Mouse (Mus musculus): ENCODE data around the gene Pcsk4.

DNA sequence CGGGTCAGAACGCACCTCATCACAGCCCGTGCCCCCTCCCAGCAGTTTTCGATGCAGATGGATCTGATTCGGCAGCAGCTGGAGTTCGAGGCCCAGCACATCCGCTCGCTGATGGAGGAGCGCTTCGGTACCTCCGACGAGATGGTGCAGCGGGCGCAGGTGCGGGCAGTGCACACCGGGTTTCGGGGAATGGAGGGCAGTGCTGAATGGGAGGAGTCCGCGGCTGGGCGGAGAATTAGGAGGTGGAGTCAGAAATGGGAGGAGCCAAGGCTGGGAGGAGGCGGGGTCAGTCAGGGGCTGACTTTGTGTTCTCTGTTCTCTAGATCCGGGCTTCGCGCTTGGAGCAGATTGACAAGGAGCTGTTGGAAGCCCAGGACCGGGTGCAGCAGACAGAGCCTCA is 24.4 kb downstream of the Pcsk4 start:
- TF ChIP-seq CTCF (IDR thresholded peaks at IDR 0.05; ENCODE audit: low read depth, low read length) (no peak), POLR2A (IDR thresholded peaks at IDR 0.05; ENCODE audit: borderline replicate concordance, low read depth, low read length) (no peak)
